Mouse (Mus musculus): ENCODE results near the gene Nr4a3.

Nr4a3 gene

GRCm38 (mm10) chr4:48107086-48107485 lies 62.1 kb downstream of the Nr4a3 start:
- no peak for DNase-seq (ENCODE audit: extremely low spot score, low read depth, low spot score)

- no peak for DNase-seq (ENCODE audit: extremely low spot score, low read depth, low spot score)
These were observed 63.6 kb downstream of the Nr4a3 start for GRCm38 (mm10) chr4:48108591-48108990.

- DNase-seq (ENCODE audit: extremely low spot score, low read depth, low spot score), result no peak
These were observed 65.4 kb downstream of the Nr4a3 start for GRCm38 (mm10) chr4:48110331-48110730.

- no peak for DNase-seq (ENCODE audit: extremely low spot score, low read depth, low spot score)
These were observed 71.2 kb downstream of the Nr4a3 start for GRCm38 (mm10) chr4:48116191-48116590.

GRCm38 (mm10) chr4:48124416-48124772 lies 79.4 kb downstream of the Nr4a3 start:
- peak; percentile 44 for DNase-seq (ENCODE audit: extremely low spot score, low read depth, low spot score)

GRCm38 (mm10) chr4:48124773-48125469 lies 80.0 kb downstream of the Nr4a3 start, which contains the start of gene Stx17:
Gene Stx17, plus strand, starts transcription at chr4:48124915.
- DNase-seq (ENCODE audit: extremely low spot score, low read depth, low spot score), result no peak

GRCm38 (mm10) chr4:48130314-48130713 lies 85.4 kb downstream of the Nr4a3 start:
- no peak for DNase-seq (ENCODE audit: extremely low spot score, low read depth, low spot score)

- no peak for DNase-seq (ENCODE audit: extremely low spot score, low read depth, low spot score)
These were observed 86.7 kb downstream of the Nr4a3 start for GRCm38 (mm10) chr4:48131606-48132005.

- no peak for DNase-seq (ENCODE audit: extremely low spot score, low read depth, low spot score)
These were observed 87.8 kb downstream of the Nr4a3 start for GRCm38 (mm10) chr4:48132721-48133120.

Measured in hindlimb bud, embryonic 11.5 days (tissue).